Mouse (Mus musculus): Measurements from ENCODE around the gene Evl. TPM values are rescaled to one million over a fixed set of nuclear protein-coding genes. Genes with fewer than 3 reads are reported as not detected.

Gene Evl
- polyA plus RNA-seq, 1 experiment from 2014 or later: 80.0 TPM

MicroRNAs within 50 kb of the gene (microRNA counts, 519-probe panel; counts per million panel counts)
- microRNA mmu-miR-342-3p (4,079 counts per million, percentile 59 among the panel's probes with 10 or more counts), microRNA mmu-miR-342-5p (not detected)

Small RNAs within 50 kb of the gene (microRNA-seq; reads per million reads assigned to microRNA genes)
- not detected for gene Gm23872
- gene Mir342: 5,265 reads per million, percentile 89 among the genes with 10 or more reads in this experiment

Other genes starting within 250 kb of the Evl start
- gene Hhipl1, start 248.4 kb upstream of the Evl start, polyA plus RNA-seq (2014; fragmentation: Nextera tagmentation; extraction: Ambion mirVana): 0.09 and 0.32 TPM in 2 replicates
- 1.4 and 1.8 TPM in 2 replicates for gene Cyp46a1, start 220.3 kb upstream of the Evl start, polyA plus RNA-seq (2014; fragmentation: Nextera tagmentation; extraction: Ambion mirVana)
- gene Eml1, start 183.8 kb upstream of the Evl start, polyA plus RNA-seq (2014; fragmentation: Nextera tagmentation; extraction: Ambion mirVana): 47.6 and 52.9 TPM in 2 replicates
- 1.6 and 1.9 TPM in 2 replicates for gene Degs2, start 147.6 kb downstream of the Evl start, polyA plus RNA-seq (2014; fragmentation: Nextera tagmentation; extraction: Ambion mirVana)
- gene Yy1, start 238.3 kb downstream of the Evl start, polyA plus RNA-seq (2014; fragmentation: Nextera tagmentation; extraction: Ambion mirVana): 20.0 and 21.7 TPM in 2 replicates